Mouse (Mus musculus): ENCODE data around the gene Fat1. TPM values are rescaled to one million over a fixed set of nuclear protein-coding genes. Genes with fewer than 3 reads are reported as not detected.
A peak's percentile ranks its signal among the peaks of the same experiment; 100 is the strongest.

Gene Fat1
- polyA plus RNA-seq, 1 experiment from 2014 or later: 37.0 TPM

DNA sequence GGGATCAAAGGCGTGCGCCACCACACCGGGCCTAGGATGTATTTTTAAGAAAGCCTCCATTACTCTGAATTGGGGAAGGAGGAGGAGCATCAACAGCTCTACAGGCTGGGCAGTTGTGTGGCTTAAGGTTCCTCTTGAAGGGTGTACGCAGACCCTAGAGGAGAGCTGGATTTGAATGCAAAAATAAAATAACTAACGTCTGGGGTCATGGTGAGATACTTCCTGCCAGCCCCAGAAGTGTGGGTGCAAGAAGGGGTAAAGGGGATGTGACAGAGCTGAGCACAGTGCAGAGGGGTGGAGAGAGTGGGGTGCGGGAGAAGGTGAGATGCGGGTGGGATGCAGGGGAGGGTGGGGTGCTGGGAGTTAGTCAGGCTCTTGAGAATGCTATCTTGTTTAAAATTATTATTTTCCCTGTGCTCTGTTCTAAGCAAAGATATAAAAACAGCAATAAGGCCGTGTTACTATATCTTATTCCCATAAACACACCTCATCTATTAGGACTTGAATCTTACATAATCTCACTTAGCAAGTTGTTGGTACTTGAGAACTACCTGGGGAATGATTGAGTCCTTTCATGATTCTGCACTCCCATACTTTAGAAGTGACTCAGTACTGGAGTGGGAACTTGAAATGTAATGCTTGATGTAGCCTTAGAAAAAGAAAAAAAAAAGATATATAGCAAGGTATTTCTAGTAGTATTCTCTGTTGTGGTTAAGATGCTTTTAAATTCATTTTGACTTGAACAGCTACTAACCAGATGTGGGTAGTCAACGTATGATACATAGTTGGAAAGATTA, 2.5 kb upstream of the Fat1 start:
- H3K9ac ChIP-seq (ENCODE audit: low read length): no peak overlapping the region
- DNase-seq (ENCODE audit: low spot score): no peak
- 96% methylated on average over 9 of the region's 9 CpGs for WGBS
- no peak overlapping the region for H3K27ac ChIP-seq (replicated peaks; ENCODE audit: low read depth, low read length)
- H3K4me2 ChIP-seq (ENCODE audit: low read depth, severe bottlenecking): no peak overlapping the region
- no peak overlapping the region for H3K4me3 ChIP-seq (ENCODE audit: low read depth, low read length)
- H3K27me3 ChIP-seq (ENCODE audit: control insufficient read depth, insufficient read depth, low read length): no peaks in the 10 kb centered on the region
- no peak for ATAC-seq (ENCODE audit: insufficient number of reproducible peaks, low FRiP score, low TSS enrichment, low read depth)
- no peaks in the 10 kb centered on the region for H3K36me3 ChIP-seq (ENCODE audit: control insufficient read depth, insufficient read depth, low read length)
- 0 out of 2 replicates have a peak, but pooled peaks cover 2% of the 10 kb centered on the region for H3K9me3 ChIP-seq (ENCODE audit: control insufficient read depth, low read length)
- H3K4me1 ChIP-seq (ENCODE audit: control insufficient read depth, insufficient read depth, low read length): no peaks in the 10 kb centered on the region

DNA sequence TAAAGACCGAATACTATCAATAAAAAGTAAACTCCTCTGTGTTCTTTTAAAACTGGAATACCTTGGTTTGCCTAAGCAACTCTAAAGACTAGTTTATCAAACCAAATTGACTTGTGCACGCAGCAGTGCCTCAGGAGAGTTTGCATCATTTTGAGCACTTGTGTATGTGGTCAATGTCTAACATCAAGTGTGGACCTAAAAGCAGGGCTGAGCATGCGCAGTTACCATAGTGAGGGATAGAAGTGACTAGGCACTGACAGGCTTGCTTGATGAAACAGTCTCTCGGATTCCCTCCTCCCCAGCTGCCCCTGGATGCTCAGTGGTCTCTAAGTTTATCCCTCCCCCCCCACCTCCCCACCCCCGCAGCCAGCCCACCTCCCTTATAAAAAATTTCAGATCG, 1.8 kb upstream of the Fat1 start:
- H3K4me3 ChIP-seq (ENCODE audit: low read depth, low read length): no peak overlapping the region
- DNase-seq (ENCODE audit: low spot score) (no peak), ATAC-seq (ENCODE audit: insufficient number of reproducible peaks, low FRiP score, low TSS enrichment, low read depth) (no peak)
- no peak overlapping the region for H3K9ac ChIP-seq (ENCODE audit: low read length)
- no peak overlapping the region for H3K27ac ChIP-seq (replicated peaks; ENCODE audit: low read depth, low read length)
- 0 out of 2 replicates have a peak, but pooled peaks cover 2% of the 10 kb centered on the region for H3K9me3 ChIP-seq (ENCODE audit: control insufficient read depth, low read length)
- peak overlapping the region; percentile 67; the same call in 1 of the 2 replicates for H3K4me2 ChIP-seq (ENCODE audit: low read depth, severe bottlenecking)
- no peaks in the 10 kb centered on the region for H3K27me3 ChIP-seq (ENCODE audit: control insufficient read depth, insufficient read depth, low read length)
- 50% methylated on average over 6 of the region's 6 CpGs for WGBS
- no peaks in the 10 kb centered on the region for H3K36me3 ChIP-seq (ENCODE audit: control insufficient read depth, insufficient read depth, low read length)
- H3K4me1 ChIP-seq (ENCODE audit: control insufficient read depth, insufficient read depth, low read length): no peaks in the 10 kb centered on the region

DNA sequence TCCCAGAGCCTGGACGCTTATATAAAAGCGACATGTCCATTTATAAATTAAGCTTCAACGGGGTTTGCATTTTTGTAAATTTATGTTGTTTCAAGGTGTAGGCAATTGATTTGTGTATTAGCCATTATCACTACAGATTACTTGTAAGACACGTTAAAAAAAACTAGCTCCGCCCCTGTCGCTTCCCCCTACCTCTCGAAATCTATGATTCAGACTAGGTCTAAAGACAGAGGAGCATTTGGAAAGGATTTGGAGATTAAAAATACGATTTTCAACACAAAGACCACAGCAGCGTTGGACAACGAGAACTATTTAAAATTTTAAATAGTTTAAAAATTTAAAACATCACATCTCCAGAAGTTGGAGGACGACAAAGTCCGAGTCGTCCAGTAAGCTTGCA, 831 bp upstream of the Fat1 start:
- ATAC-seq (ENCODE audit: insufficient number of reproducible peaks, low FRiP score, low TSS enrichment, low read depth) (no peak), DNase-seq (ENCODE audit: low spot score) (no peak)
- Histone ChIP-seq H3K4me3 (ENCODE audit: low read depth, low read length) (peak overlapping the region; percentile 86), H3K4me2 (ENCODE audit: low read depth, severe bottlenecking) (peak overlapping the region; percentile 67), H3K9ac (ENCODE audit: low read length) (no peak overlapping the region), H3K27me3 (ENCODE audit: control insufficient read depth, insufficient read depth, low read length) (no peaks in the 10 kb centered on the region), H3K36me3 (ENCODE audit: control insufficient read depth, insufficient read depth, low read length) (no peaks in the 10 kb centered on the region), H3K27ac (replicated peaks; ENCODE audit: low read depth, low read length) (no peak overlapping the region), H3K4me1 (ENCODE audit: control insufficient read depth, insufficient read depth, low read length) (peaks cover under 1% of the 10 kb centered on the region), H3K9me3 (ENCODE audit: control insufficient read depth, low read length) (0 out of 2 replicates have a peak, but pooled peaks cover 2% of the 10 kb centered on the region)
- 4% methylated on average over 13 of the region's 13 CpGs for WGBS

DNA sequence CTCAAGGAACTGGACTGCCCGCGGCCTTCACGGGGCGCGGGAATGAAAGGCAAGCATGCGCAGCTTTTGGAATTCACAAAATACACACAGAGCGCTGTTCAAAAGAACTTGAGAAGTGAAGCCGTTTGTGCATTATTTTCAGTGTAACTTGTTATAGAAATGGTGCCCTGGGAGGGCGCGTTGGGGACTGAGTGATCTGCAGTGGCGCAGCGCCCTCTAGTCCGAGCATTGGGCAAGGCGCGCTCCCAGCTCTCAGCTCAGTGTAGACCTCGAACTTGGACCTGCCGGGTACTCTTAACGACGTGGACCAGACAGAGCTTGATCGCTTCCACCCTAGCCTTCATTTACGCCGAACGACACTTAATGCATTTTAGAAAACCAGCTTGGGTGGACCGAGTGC, 494 bp downstream of the Fat1 start:
- peak; percentile 52 for ATAC-seq (ENCODE audit: insufficient number of reproducible peaks, low FRiP score, low TSS enrichment, low read depth)
- Histone ChIP-seq H3K9me3 (ENCODE audit: control insufficient read depth, low read length) (no peaks in the 10 kb centered on the region), H3K4me1 (ENCODE audit: control insufficient read depth, insufficient read depth, low read length) (peaks cover 4% of the 10 kb centered on the region), H3K4me2 (ENCODE audit: low read depth, severe bottlenecking) (peak overlapping the region; percentile 67), H3K27me3 (ENCODE audit: control insufficient read depth, insufficient read depth, low read length) (no peaks in the 10 kb centered on the region), H3K27ac (replicated peaks; ENCODE audit: low read depth, low read length) (peak overlapping the region; percentile 60; the same call in 1 of the 2 replicates), H3K9ac (ENCODE audit: low read length) (peak overlapping the region; percentile 68), H3K4me3 (ENCODE audit: low read depth, low read length) (peak overlapping the region; percentile 86), H3K36me3 (ENCODE audit: control insufficient read depth, insufficient read depth, low read length) (no peaks in the 10 kb centered on the region)
- DNase-seq (ENCODE audit: low spot score): peak; percentile 92
- WGBS: under 1% methylated on average over 24 of the region's 24 CpGs

DNA sequence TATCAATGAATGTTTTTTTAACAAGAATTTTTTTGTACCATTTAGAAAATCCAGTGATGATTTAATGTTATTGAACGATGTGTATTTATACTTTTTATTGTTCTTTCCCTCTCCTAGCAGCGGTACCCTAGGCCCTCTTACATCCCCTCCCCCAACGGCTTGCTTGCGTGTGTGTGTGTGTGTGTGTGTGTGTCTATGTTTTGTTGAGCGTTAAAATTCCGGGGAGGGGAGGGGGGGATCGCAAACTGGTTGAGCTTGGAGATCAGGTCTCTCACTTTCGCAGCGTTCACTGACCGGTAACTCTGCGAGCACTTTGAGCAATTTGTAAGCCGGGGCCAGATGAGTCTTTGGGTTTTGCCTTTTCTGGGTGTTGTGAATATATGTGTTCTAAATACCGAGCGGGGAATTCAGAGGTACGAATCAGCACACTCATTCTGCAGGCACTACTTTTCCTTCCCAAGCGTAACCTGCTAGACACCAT, 1.3 kb downstream of the Fat1 start:
- DNase-seq (ENCODE audit: low spot score): peak; percentile 61
- Histone ChIP-seq H3K9ac (ENCODE audit: low read length) (peak overlapping the region; percentile 86), H3K36me3 (ENCODE audit: control insufficient read depth, insufficient read depth, low read length) (no peaks in the 10 kb centered on the region), H3K4me3 (ENCODE audit: low read depth, low read length) (peak overlapping the region; percentile 86), H3K4me1 (ENCODE audit: control insufficient read depth, insufficient read depth, low read length) (peaks cover 4% of the 10 kb centered on the region), H3K27ac (replicated peaks; ENCODE audit: low read depth, low read length) (peak overlapping the region; percentile 90), H3K4me2 (ENCODE audit: low read depth, severe bottlenecking) (peak overlapping the region; percentile 67), H3K9me3 (ENCODE audit: control insufficient read depth, low read length) (no peaks in the 10 kb centered on the region), H3K27me3 (ENCODE audit: control insufficient read depth, insufficient read depth, low read length) (no peaks in the 10 kb centered on the region)
- WGBS: 0% methylated on average over 16 of the region's 16 CpGs
- ATAC-seq (ENCODE audit: insufficient number of reproducible peaks, low FRiP score, low TSS enrichment, low read depth): no peak

DNA sequence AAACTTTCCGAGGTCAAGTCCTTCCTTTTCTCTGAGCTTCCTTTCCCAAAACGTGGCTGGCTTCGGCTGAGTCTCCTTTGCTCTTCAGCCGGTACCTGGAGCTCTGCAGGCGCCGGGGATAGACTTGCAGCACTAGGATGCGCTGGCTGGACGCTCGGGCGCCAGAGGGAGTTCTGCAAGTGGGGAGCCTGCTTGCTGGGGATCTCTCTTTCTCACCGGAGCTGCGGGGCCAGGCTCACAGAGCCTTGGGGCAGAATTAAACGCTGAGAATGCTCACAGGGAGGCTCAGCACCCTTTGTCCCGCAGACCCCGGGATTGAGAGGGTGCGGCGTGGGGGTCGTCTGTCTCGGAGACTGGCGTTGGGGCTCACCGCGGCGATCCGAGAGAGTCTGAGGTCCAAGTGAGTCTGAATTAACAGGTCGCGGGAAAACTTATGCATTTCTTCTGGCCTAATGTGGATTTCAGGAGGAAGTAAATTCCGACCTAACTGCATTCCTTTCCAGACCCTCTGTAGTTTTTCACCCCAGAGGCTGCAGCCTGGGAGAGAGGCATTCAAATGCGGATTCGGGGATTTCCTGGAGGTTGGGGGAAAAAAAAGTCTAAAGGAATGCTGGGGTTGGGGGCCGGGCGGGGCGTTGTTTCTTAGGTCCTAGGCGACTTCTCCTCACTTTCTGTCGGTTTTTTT, 2.0 kb downstream of the Fat1 start:
- peak overlapping the region; percentile 90 for H3K27ac ChIP-seq (replicated peaks; ENCODE audit: low read depth, low read length)
- peak overlapping the region; percentile 86 for H3K9ac ChIP-seq (ENCODE audit: low read length)
- no peaks in the 10 kb centered on the region for H3K9me3 ChIP-seq (ENCODE audit: control insufficient read depth, low read length)
- H3K4me2 ChIP-seq (ENCODE audit: low read depth, severe bottlenecking): peak overlapping the region; percentile 67
- H3K4me3 ChIP-seq (ENCODE audit: low read depth, low read length): peak overlapping the region; percentile 86
- ATAC-seq (ENCODE audit: insufficient number of reproducible peaks, low FRiP score, low TSS enrichment, low read depth) (no peak), DNase-seq (ENCODE audit: low spot score) (peak; percentile 81)
- H3K27me3 ChIP-seq (ENCODE audit: control insufficient read depth, insufficient read depth, low read length): no peaks in the 10 kb centered on the region
- H3K4me1 ChIP-seq (ENCODE audit: control insufficient read depth, insufficient read depth, low read length): peaks cover 4% of the 10 kb centered on the region
- WGBS: under 1% methylated on average over 34 of the region's 34 CpGs
- H3K36me3 ChIP-seq (ENCODE audit: control insufficient read depth, insufficient read depth, low read length): no peaks in the 10 kb centered on the region

- H3K27ac ChIP-seq (replicated peaks; ENCODE audit: low read depth, low read length): peak overlapping the region; percentile 90
- peak overlapping the region; percentile 86 for H3K4me3 ChIP-seq (ENCODE audit: low read depth, low read length)
- DNase-seq (ENCODE audit: low spot score) (peak; percentile 94), ATAC-seq (ENCODE audit: insufficient number of reproducible peaks, low FRiP score, low TSS enrichment, low read depth) (peak; percentile 82)
- H3K4me2 ChIP-seq (ENCODE audit: low read depth, severe bottlenecking): peak overlapping the region; percentile 67
- no peaks in the 10 kb centered on the region for H3K36me3 ChIP-seq (ENCODE audit: control insufficient read depth, insufficient read depth, low read length)
- H3K27me3 ChIP-seq (ENCODE audit: control insufficient read depth, insufficient read depth, low read length): no peaks in the 10 kb centered on the region
- H3K9me3 ChIP-seq (ENCODE audit: control insufficient read depth, low read length): no peaks in the 10 kb centered on the region
- under 1% methylated on average over 87 of the region's 87 CpGs for WGBS
- peaks cover 8% of the 10 kb centered on the region for H3K4me1 ChIP-seq (ENCODE audit: control insufficient read depth, insufficient read depth, low read length)
- peak overlapping the region; percentile 86 for H3K9ac ChIP-seq (ENCODE audit: low read length)
Observed at GRCm38 (mm10) chr8:44937905-44938642, 2.8 kb downstream of the Fat1 start.

DNA sequence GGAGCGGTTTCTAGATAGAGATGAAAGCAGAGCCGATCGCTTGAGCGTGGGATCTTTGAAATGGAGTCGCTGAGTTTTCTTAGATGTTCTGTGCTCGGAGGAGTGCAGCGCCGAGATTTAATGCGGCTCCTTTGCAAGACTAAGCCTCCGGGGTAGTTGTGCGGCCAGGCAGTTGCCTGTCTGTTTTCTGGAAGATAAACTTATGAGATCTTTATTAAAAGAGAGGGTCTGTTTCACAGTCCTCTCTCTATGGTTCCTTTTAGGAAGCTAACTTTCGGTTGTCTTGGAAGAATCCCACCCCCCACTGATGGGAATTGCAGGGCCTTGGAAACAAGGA, 3.4 kb downstream of the Fat1 start:
- ATAC-seq (ENCODE audit: insufficient number of reproducible peaks, low FRiP score, low TSS enrichment, low read depth): no peak
- peak overlapping the region; percentile 86 for H3K9ac ChIP-seq (ENCODE audit: low read length)

More for the DNA sequence above, 3.4 kb downstream of the Fat1 start:
- Histone ChIP-seq H3K27ac (replicated peaks; ENCODE audit: low read depth, low read length) (peak overlapping the region; percentile 90; the same call in 1 of the 2 replicates), H3K27me3 (ENCODE audit: control insufficient read depth, insufficient read depth, low read length) (no peaks in the 10 kb centered on the region), H3K36me3 (ENCODE audit: control insufficient read depth, insufficient read depth, low read length) (no peaks in the 10 kb centered on the region), H3K4me1 (ENCODE audit: control insufficient read depth, insufficient read depth, low read length) (peaks cover 8% of the 10 kb centered on the region), H3K4me2 (ENCODE audit: low read depth, severe bottlenecking) (peak overlapping the region; percentile 67), H3K9me3 (ENCODE audit: control insufficient read depth, low read length) (no peaks in the 10 kb centered on the region), H3K4me3 (ENCODE audit: low read depth, low read length) (peak overlapping the region; percentile 86)
- DNase-seq (ENCODE audit: low spot score): no peak
- under 1% methylated on average over 12 of the region's 12 CpGs for WGBS

All from limb, embryonic 11.5 days (tissue).